10 mouse cellular contexts compared by ENCODE assay signal in the genomic region with DNA sequence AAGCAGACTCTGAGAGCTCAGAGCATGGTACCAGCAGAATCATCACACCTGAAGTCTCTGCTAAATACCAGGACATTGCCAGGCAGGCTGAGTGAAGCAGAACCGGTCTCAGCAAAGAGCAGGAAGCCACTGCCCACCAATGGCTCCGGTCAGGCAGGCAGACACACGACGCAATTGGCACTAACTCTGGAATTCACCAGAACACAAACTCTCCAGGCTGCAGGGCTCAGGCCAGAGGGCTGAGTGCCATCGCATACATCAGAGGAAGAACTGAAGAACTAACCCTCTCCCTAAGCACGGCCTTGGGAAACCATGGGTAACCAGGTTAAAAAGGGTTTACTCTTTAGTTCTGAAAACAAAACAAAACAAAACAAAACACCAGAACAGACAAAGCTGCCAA.
A peak's percentile ranks its signal among the peaks of the same experiment; 100 is the strongest.
DNase-seq lines count a peak whose midpoint lies in the region; ATAC-seq and TF ChIP-seq lines count a peak whose summit lies in the region.
"Had no signal": no experiment of that assay in that cellular context is flagged by ENCODE, and none has a peak within 500 bp of the region (broad histone marks: within the 10 kb centered on the region; RNA-seq: fewer than 3 reads in every experiment).

No protein-coding gene starts in this region.

- no peak overlapping the region for H3K4me2 ChIP-seq in forebrain, embryonic 12.5 days
- H3K4me2 ChIP-seq in forebrain, postnatal 0 days (ENCODE audit: low read depth) = no peak overlapping the region
- H3K4me2 ChIP-seq in embryonic facial prominence, embryonic 13.5 days = peak overlapping the region; percentile 11; the same call in 1 of the 2 replicates

- H3K36me3 ChIP-seq in forebrain, embryonic 12.5 days (replicated peaks) = peaks cover 17% of the 10 kb centered on the region; the same call in 1 of the 2 replicates
- H3K36me3 ChIP-seq in forebrain, postnatal 0 days (ENCODE audit: insufficient read depth) = peaks cover 7% of the 10 kb centered on the region; the same call in 1 of the 2 replicates
- no peaks in the 10 kb centered on the region; the same call in 1 of the 2 replicates for H3K36me3 ChIP-seq in embryonic facial prominence, embryonic 13.5 days

- no peak for DNase-seq in forebrain, postnatal 0 days
- peak; percentile 25 for DNase-seq in kidney, postnatal 36 days
- DNase-seq in kidney, postnatal 10 days = no peak
- peak; percentile 37 for DNase-seq in cerebellum, adult 11 months
- no peak for DNase-seq in adrenal gland, postnatal 4 days (ENCODE audit: low spot score in 2 of 2)
- no peak for DNase-seq in MN1 (ENCODE audit: low spot score)

- no peaks in the 10 kb centered on the region for H3K9me3 ChIP-seq in forebrain, embryonic 12.5 days
- no peaks in the 10 kb centered on the region for H3K9me3 ChIP-seq in forebrain, postnatal 0 days (ENCODE audit: low read length)
- no peaks in the 10 kb centered on the region for H3K9me3 ChIP-seq in embryonic facial prominence, embryonic 13.5 days

- 0 out of 2 replicates have a peak overlapping the region, but pooled peaks have one; percentile 8 for H3K27ac ChIP-seq in forebrain, embryonic 12.5 days
- no peak overlapping the region for H3K27ac ChIP-seq in forebrain, postnatal 0 days (ENCODE audit: low read depth, low read length)
- peak overlapping the region; percentile 68 for H3K27ac ChIP-seq in embryonic facial prominence, embryonic 13.5 days
- H3K27ac ChIP-seq: liver, embryonic 14.5 days had no signal

- no peaks in the 10 kb centered on the region for H3K27me3 ChIP-seq in forebrain, embryonic 12.5 days
- no peaks in the 10 kb centered on the region for H3K27me3 ChIP-seq in forebrain, postnatal 0 days (ENCODE audit: insufficient read depth, low read length)
- H3K27me3 ChIP-seq in embryonic facial prominence, embryonic 13.5 days = no peaks in the 10 kb centered on the region

- TF ChIP-seq CTCF in forebrain, postnatal 0 days (IDR thresholded peaks at IDR 0.05; ENCODE audit: low read depth) = no peak

- no peak overlapping the region for H3K4me3 ChIP-seq in forebrain, embryonic 12.5 days (replicated peaks)
- H3K4me3 ChIP-seq in forebrain, postnatal 0 days (ENCODE audit: low read depth, low read length) = no peak overlapping the region
- no peak overlapping the region for H3K4me3 ChIP-seq in embryonic facial prominence, embryonic 13.5 days
- H3K4me3 ChIP-seq: myocyte had no signal

- H3K4me1 ChIP-seq in forebrain, embryonic 12.5 days = no peaks in the 10 kb centered on the region
- H3K4me1 ChIP-seq in forebrain, postnatal 0 days (ENCODE audit: insufficient read depth) = no peaks in the 10 kb centered on the region
- H3K4me1 ChIP-seq in embryonic facial prominence, embryonic 13.5 days = peaks cover 23% of the 10 kb centered on the region

- H3K9ac ChIP-seq in forebrain, embryonic 12.5 days = no peak overlapping the region
- H3K9ac ChIP-seq in forebrain, postnatal 0 days = no peak overlapping the region
- H3K9ac ChIP-seq in embryonic facial prominence, embryonic 13.5 days = no peak overlapping the region
- H3K9ac ChIP-seq: liver, embryonic 14.5 days had no signal

- 87% methylated on average over 6 of the region's 6 CpGs for WGBS in forebrain, embryonic 12.5 days
- 58% methylated on average over 6 of the region's 6 CpGs for WGBS in forebrain, postnatal 0 days
- WGBS in embryonic facial prominence, embryonic 13.5 days = 61% methylated on average over 6 of the region's 6 CpGs

- no peak for ATAC-seq in forebrain, embryonic 12.5 days (ENCODE audit: low FRiP score)
- ATAC-seq in forebrain, postnatal 0 days = no peak
- ATAC-seq in embryonic facial prominence, embryonic 13.5 days (ENCODE audit: insufficient number of reproducible peaks, insufficient read depth, low FRiP score, low TSS enrichment, low read depth) = no peak

Comparison
In these comparisons a context has a peak if more than half of its experiments do, and no peak if none do; other contexts are left out.
1. DNase-seq: peak in kidney, postnatal 36 days (2 of 2) and cerebellum, adult 11 months (single experiment); none in forebrain, postnatal 0 days (single experiment), kidney, postnatal 10 days (single experiment), adrenal gland, postnatal 4 days (0 of 2) and MN1 (single experiment).